Comparison of ENCODE assay signal across 11 mouse cellular contexts in genomic region chr14:26697912-26698311, GRCm38 (mm10). TPM values are rescaled to one million over a fixed set of nuclear protein-coding genes. Genes with fewer than 3 reads are reported as not detected.
A peak's percentile ranks its signal among the peaks of the same experiment; 100 is the strongest.
DNase-seq lines count a peak whose midpoint lies in the region; ATAC-seq lines count a peak whose summit lies in the region.
"Had no signal": no experiment of that assay in that cellular context is flagged by ENCODE, and none has a peak within 500 bp of the region (broad histone marks: within the 10 kb centered on the region; RNA-seq: fewer than 3 reads in every experiment).

No protein-coding gene starts in this region.

- peak; percentile 32 for DNase-seq in hindbrain, embryonic 14.5 days (ENCODE audit: low spot score)
- no peak for DNase-seq in hindbrain, embryonic 10.5 days (ENCODE audit: low spot score)
- DNase-seq in 416B (ENCODE audit: low read depth) (peak; percentile 79), MN1 (ENCODE audit: low spot score) (peak; percentile 14)
- peak; percentile 24 for DNase-seq in forelimb bud, embryonic 11.5 days (ENCODE audit: low read depth, low spot score)
- no peak for DNase-seq in right cerebral cortex, postnatal 36 days (ENCODE audit: low spot score in 2 of 2)
- DNase-seq: heart, postnatal 36 days; right cerebral cortex, postnatal 4 days had no signal

- H3K4me2 ChIP-seq in hindbrain, embryonic 14.5 days (replicated peaks) = no peak overlapping the region
- no peak overlapping the region for H3K4me2 ChIP-seq in heart, embryonic 11.5 days
- no peak overlapping the region for H3K4me2 ChIP-seq in forebrain, embryonic 15.5 days (replicated peaks)

- H3K4me3 ChIP-seq in hindbrain, embryonic 14.5 days (replicated peaks; ENCODE audit: low read length) = no peak overlapping the region
- H3K4me3 ChIP-seq in hindbrain, embryonic 10.5 days = no peak overlapping the region
- no peak overlapping the region for H3K4me3 ChIP-seq in heart, embryonic 11.5 days (ENCODE audit: low read depth, low read length)
- no peak overlapping the region for H3K4me3 ChIP-seq in forebrain, embryonic 15.5 days

- no peak overlapping the region for H3K9ac ChIP-seq in hindbrain, embryonic 14.5 days
- no peak overlapping the region for H3K9ac ChIP-seq in heart, embryonic 11.5 days (ENCODE audit: low read depth, low read length)
- no peak overlapping the region for H3K9ac ChIP-seq in forebrain, embryonic 15.5 days (replicated peaks)

- no peaks in the 10 kb centered on the region for H3K36me3 ChIP-seq in hindbrain, embryonic 14.5 days (replicated peaks; ENCODE audit: control insufficient read depth, insufficient read depth)
- H3K36me3 ChIP-seq in hindbrain, embryonic 10.5 days = no peaks in the 10 kb centered on the region
- no peaks in the 10 kb centered on the region for H3K36me3 ChIP-seq in heart, embryonic 11.5 days (ENCODE audit: control insufficient read depth, insufficient read depth, low read length)
- H3K36me3 ChIP-seq in forebrain, embryonic 15.5 days = no peaks in the 10 kb centered on the region

- H3K9me3 ChIP-seq in hindbrain, embryonic 14.5 days (ENCODE audit: control insufficient read depth, low read length) = no peaks in the 10 kb centered on the region
- no peaks in the 10 kb centered on the region for H3K9me3 ChIP-seq in hindbrain, embryonic 10.5 days
- no peaks in the 10 kb centered on the region for H3K9me3 ChIP-seq in heart, embryonic 11.5 days (replicated peaks; ENCODE audit: control insufficient read depth, low read length)
- H3K9me3 ChIP-seq in forebrain, embryonic 15.5 days = no peaks in the 10 kb centered on the region

- no peaks in the 10 kb centered on the region for H3K4me1 ChIP-seq in hindbrain, embryonic 14.5 days (replicated peaks; ENCODE audit: control insufficient read depth, insufficient read depth, low read length)
- H3K4me1 ChIP-seq in hindbrain, embryonic 10.5 days (replicated peaks) = no peaks in the 10 kb centered on the region
- H3K4me1 ChIP-seq in heart, embryonic 11.5 days (ENCODE audit: control insufficient read depth, insufficient read depth, low read length) = no peaks in the 10 kb centered on the region
- no peaks in the 10 kb centered on the region for H3K4me1 ChIP-seq in forebrain, embryonic 15.5 days

- H3K27me3 ChIP-seq in hindbrain, embryonic 14.5 days (ENCODE audit: control insufficient read depth, insufficient read depth, low read length) = no peaks in the 10 kb centered on the region
- no peaks in the 10 kb centered on the region for H3K27me3 ChIP-seq in hindbrain, embryonic 10.5 days (ENCODE audit: insufficient read depth, poor library complexity, severe bottlenecking)
- no peaks in the 10 kb centered on the region for H3K27me3 ChIP-seq in heart, embryonic 11.5 days (ENCODE audit: control insufficient read depth, insufficient read depth, low read length)
- H3K27me3 ChIP-seq in forebrain, embryonic 15.5 days = no peaks in the 10 kb centered on the region

- no peak for ATAC-seq in hindbrain, embryonic 14.5 days (ENCODE audit: low FRiP score)
- no peak for ATAC-seq in heart, embryonic 11.5 days (replicated peaks; ENCODE audit: insufficient number of reproducible peaks, low FRiP score, low TSS enrichment)
- ATAC-seq in forebrain, embryonic 15.5 days (replicated peaks) = no peak
- ATAC-seq: activated CD4-positive, CD25-positive, alpha-beta regulatory T cell, adult 4 months had no signal

- no peak overlapping the region for H3K27ac ChIP-seq in hindbrain, embryonic 14.5 days
- no peak overlapping the region for H3K27ac ChIP-seq in hindbrain, embryonic 10.5 days
- H3K27ac ChIP-seq in heart, embryonic 11.5 days (ENCODE audit: low read depth, low read length) = no peak overlapping the region
- no peak overlapping the region for H3K27ac ChIP-seq in forebrain, embryonic 15.5 days (replicated peaks)

RNA-seq across cellular contexts. Expression of gene Dnah12, which starts 4.8 kb away (rescaled TPM):
- polyA plus RNA-seq in hindbrain, embryonic 14.5 days (2014; fragmentation: Nextera tagmentation; extraction: Ambion mirVana) = 0.03 and 0.10 TPM in 2 replicates
- polyA plus RNA-seq in hindbrain, embryonic 10.5 days (2016; fragmentation: Nextera tagmentation; extraction: Ambion mirVana) = 0.09 TPM in 1 of 2 replicates, not detected in the other
- 0.03 and 0.25 TPM in 2 replicates for polyA plus RNA-seq in heart, embryonic 11.5 days (2014; fragmentation: Nextera tagmentation; extraction: Ambion mirVana)
- 0.09 and 0.10 TPM in 2 replicates for polyA plus RNA-seq in forebrain, embryonic 15.5 days (2015; fragmentation: Nextera tagmentation; extraction: Ambion mirVana)
- polyA plus RNA-seq: activated CD4-positive, CD25-positive, alpha-beta regulatory T cell, adult 4 months had no signal

RNA-seq across cellular contexts. Expression of gene Pde12, which starts 28.2 kb away (rescaled TPM):
- polyA plus RNA-seq in hindbrain, embryonic 14.5 days (2014; fragmentation: Nextera tagmentation; extraction: Ambion mirVana) = 12.7 and 13.5 TPM in 2 replicates
- polyA plus RNA-seq in hindbrain, embryonic 10.5 days (2016; fragmentation: Nextera tagmentation; extraction: Ambion mirVana) = 11.5 and 12.0 TPM in 2 replicates
- 11.0 and 11.4 TPM in 2 replicates for polyA plus RNA-seq in heart, embryonic 11.5 days (2014; fragmentation: Nextera tagmentation; extraction: Ambion mirVana)
- 12.7 and 13.1 TPM in 2 replicates for polyA plus RNA-seq in forebrain, embryonic 15.5 days (2015; fragmentation: Nextera tagmentation; extraction: Ambion mirVana)

Comparison
In these comparisons a context has a peak if more than half of its experiments do, and no peak if none do; other contexts are left out.
1. DNase-seq: peak in hindbrain, embryonic 14.5 days (single experiment), 416B (single experiment), MN1 (single experiment) and forelimb bud, embryonic 11.5 days (single experiment); none in hindbrain, embryonic 10.5 days (single experiment) and right cerebral cortex, postnatal 36 days (0 of 2).